ENCODE assay signal across 14 mouse cellular contexts in genomic region chr3:127917999-127918661, GRCm38 (mm10). TPM values are rescaled to one million over a fixed set of nuclear protein-coding genes. Genes with fewer than 3 reads are reported as not detected.
A peak's percentile ranks its signal among the peaks of the same experiment; 100 is the strongest.
DNase-seq lines count a peak whose midpoint lies in the region; ATAC-seq and TF ChIP-seq lines count a peak whose summit lies in the region.
"Had no signal": no experiment of that assay in that cellular context is flagged by ENCODE, and none has a peak within 500 bp of the region (broad histone marks: within the 10 kb centered on the region; RNA-seq: fewer than 3 reads in every experiment).

No protein-coding gene starts in this region.

- ATAC-seq in liver, embryonic 15.5 days (ENCODE audit: insufficient read depth): no peak
- ATAC-seq in neutrophil, adult 5-6 weeks (ENCODE audit: extremely low read depth, insufficient number of reproducible peaks, low FRiP score, poor library complexity, severe bottlenecking): peak; percentile 44; the same call in 1 of the 2 replicates
- ATAC-seq: intestine, embryonic 16.5 days had no signal

- H3K27ac ChIP-seq in bone marrow macrophage, adult 2 months (ENCODE audit: insufficient read depth, low read depth, low read length): peak overlapping the region; percentile 33
- H3K27ac ChIP-seq in liver, embryonic 15.5 days (replicated peaks): no peak overlapping the region
- no peak overlapping the region for H3K27ac ChIP-seq in midbrain, embryonic 10.5 days (replicated peaks)

- peak; percentile 12 for DNase-seq in lung, postnatal 25 days (ENCODE audit: low spot score)
- no peak for DNase-seq in lung, adult 18-20 months
- DNase-seq in kidney, postnatal 10 days: no peak
- no peak for DNase-seq in retina, embryonic 14.5 days (ENCODE audit: low spot score)
- DNase-seq in midbrain, embryonic 10.5 days (ENCODE audit: low spot score): no peak
- DNase-seq: cerebellum, adult 9-11 months; gastrocnemius, postnatal 25 days; kidney, postnatal 4 days had no signal

- no peaks in the 10 kb centered on the region for H3K9me3 ChIP-seq in liver, embryonic 15.5 days (replicated peaks)
- no peaks in the 10 kb centered on the region for H3K9me3 ChIP-seq in midbrain, embryonic 10.5 days (replicated peaks)
- H3K9me3 ChIP-seq: megakaryocyte, embryonic 14.5 days had no signal

- H3K27me3 ChIP-seq in liver, embryonic 15.5 days: peaks cover 24% of the 10 kb centered on the region
- no peaks in the 10 kb centered on the region for H3K27me3 ChIP-seq in midbrain, embryonic 10.5 days (ENCODE audit: low read depth, poor library complexity, severe bottlenecking)
- H3K27me3 ChIP-seq: megakaryocyte, embryonic 14.5 days had no signal

- peaks cover 20% of the 10 kb centered on the region for H3K4me1 ChIP-seq in bone marrow macrophage, adult 2 months (ENCODE audit: control insufficient read depth, insufficient read depth, low read length)
- H3K4me1 ChIP-seq in liver, embryonic 15.5 days (replicated peaks): peaks cover 33% of the 10 kb centered on the region
- no peaks in the 10 kb centered on the region for H3K4me1 ChIP-seq in midbrain, embryonic 10.5 days

- peak overlapping the region; percentile 34 for H3K4me2 ChIP-seq in liver, embryonic 15.5 days

- TF ChIP-seq POLR2A in bone marrow macrophage, adult 2 months (IDR thresholded peaks at IDR 0.05; ENCODE audit: borderline replicate concordance, low read depth, low read length): no peak

- H3K36me3 ChIP-seq in liver, embryonic 15.5 days (replicated peaks): no peaks in the 10 kb centered on the region
- H3K36me3 ChIP-seq in midbrain, embryonic 10.5 days: no peaks in the 10 kb centered on the region

- no peak for TF ChIP-seq CTCF in bone marrow macrophage, adult 2 months (IDR thresholded peaks at IDR 0.05; ENCODE audit: low read depth, low read length)

- H3K9ac ChIP-seq in liver, embryonic 15.5 days: no peak overlapping the region

- H3K4me3 ChIP-seq in bone marrow macrophage, adult 2 months (ENCODE audit: insufficient read depth, low read length): no peak overlapping the region
- peak overlapping the region; percentile 20 for H3K4me3 ChIP-seq in liver, embryonic 15.5 days (replicated peaks)
- no peak overlapping the region for H3K4me3 ChIP-seq in midbrain, embryonic 10.5 days
- H3K4me3 ChIP-seq: megakaryocyte, embryonic 14.5 days; myocyte had no signal

- 41% methylated on average over 9 of the region's 9 CpGs for WGBS in liver, embryonic 15.5 days (ENCODE audit: insufficient replicate concordance)
- 83% methylated on average over 9 of the region's 9 CpGs for WGBS in midbrain, embryonic 10.5 days

RNA-seq across cellular contexts. Expression of gene Fam241a, which starts 22.0 kb away (rescaled TPM):
- 23.7 and 25.2 TPM in 2 replicates for polyA plus RNA-seq in bone marrow macrophage, adult 2 months (2012; ENCODE audit: insufficient read depth, insufficient read length, missing spikeins)
- 43.0 and 45.5 TPM in 2 replicates for polyA plus RNA-seq in liver, embryonic 15.5 days (2015; fragmentation: Nextera tagmentation; extraction: Ambion mirVana)
- 9.5 and 12.7 TPM in 2 replicates for total RNA-seq in neutrophil, adult 5-6 weeks (2017)
- polyA plus RNA-seq in midbrain, embryonic 10.5 days (2016; fragmentation: Nextera tagmentation; extraction: Ambion mirVana): 2.5 TPM in 2 replicates
